Mouse (Mus musculus): ENCODE results near the gene Gm21958.
A peak's percentile ranks its signal among the peaks of the same experiment; 100 is the strongest.
"Not testable (repeated sequence)": the region's sequence is repeated elsewhere in the genome, so short reads cannot be mapped to it uniquely, and the experiment has no call there.

Gene Gm21958

GRCm38 (mm10) chr3:54723741-54724500 lies 9.8 kb upstream of the Gm21958 start:
- DNase-seq = no peak

DNA sequence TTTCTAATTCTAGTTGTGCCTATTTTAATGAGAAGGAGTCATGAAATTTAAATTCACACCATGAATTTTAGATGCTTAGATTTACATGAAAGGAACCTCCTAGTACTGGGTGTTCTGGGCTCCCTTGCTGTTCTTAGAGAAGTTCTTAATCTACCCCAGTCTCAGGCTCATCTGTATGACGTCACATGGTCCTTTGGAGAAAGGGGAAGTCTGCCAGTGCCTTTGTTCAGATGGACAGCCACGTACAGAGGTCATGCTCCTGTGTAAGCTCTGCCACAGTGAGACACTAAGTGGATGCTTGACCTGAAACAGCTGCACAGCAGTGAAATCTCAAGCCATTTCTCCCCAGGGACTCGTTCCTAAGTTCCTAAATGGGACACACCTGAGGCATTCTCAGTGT lies 4.8 kb upstream of the Gm21958 start:
- DNase-seq = no peak

DNA sequence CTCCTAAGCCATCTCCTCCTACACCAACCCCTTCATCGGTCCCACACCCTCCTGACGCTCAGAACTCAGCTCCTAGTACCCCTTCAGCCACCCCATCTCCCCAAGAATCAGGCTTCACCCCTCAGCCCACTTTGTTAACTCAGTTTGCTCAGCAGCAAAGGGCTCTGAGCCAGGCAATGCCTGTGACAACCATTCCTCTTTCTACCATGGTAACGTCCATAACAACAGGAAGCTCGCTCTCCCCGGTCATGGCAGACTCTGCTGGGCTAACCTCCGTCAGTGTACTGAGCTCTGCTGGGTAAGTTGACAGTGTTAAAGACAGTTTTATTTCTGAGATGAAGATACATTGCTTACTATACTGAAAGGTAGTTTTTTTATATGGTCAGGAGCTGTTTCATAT lies 3.2 kb upstream of the Gm21958 start:
- DNase-seq = no peak

GRCm38 (mm10) chr3:54715461-54715860 lies 1.3 kb upstream of the Gm21958 start:
- DNase-seq = no peak

- DNase-seq = no peak
These were observed 5.2 kb downstream of the Gm21958 start for GRCm38 (mm10) chr3:54708972-54709371.

DNA sequence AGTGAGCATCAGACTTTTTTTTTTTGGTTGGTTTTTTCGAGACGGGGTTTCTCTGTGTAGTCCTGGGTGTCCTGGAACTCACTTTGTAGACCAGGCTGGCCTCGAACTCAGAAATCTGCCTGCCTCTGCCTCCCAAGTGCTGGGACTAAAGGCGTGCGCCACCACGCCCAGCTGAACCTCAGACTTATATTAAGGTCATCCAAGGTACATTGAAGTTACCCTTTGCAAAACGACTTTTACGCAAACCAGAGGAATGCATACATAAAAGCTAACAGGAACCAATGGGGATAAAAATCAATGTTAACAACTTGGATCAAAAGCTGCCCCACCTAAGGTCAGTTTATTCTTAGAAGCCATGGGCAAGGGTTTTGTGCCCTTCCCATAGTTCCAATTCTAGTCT lies 10.0 kb downstream of the Gm21958 start:
- not testable (repeated sequence) for DNase-seq

GRCm38 (mm10) chr3:54699759-54700301 lies 14.3 kb downstream of the Gm21958 start:
- DNase-seq = no peak

GRCm38 (mm10) chr3:54693056-54693415 lies 21.1 kb downstream of the Gm21958 start:
- DNase-seq = no peak

DNA sequence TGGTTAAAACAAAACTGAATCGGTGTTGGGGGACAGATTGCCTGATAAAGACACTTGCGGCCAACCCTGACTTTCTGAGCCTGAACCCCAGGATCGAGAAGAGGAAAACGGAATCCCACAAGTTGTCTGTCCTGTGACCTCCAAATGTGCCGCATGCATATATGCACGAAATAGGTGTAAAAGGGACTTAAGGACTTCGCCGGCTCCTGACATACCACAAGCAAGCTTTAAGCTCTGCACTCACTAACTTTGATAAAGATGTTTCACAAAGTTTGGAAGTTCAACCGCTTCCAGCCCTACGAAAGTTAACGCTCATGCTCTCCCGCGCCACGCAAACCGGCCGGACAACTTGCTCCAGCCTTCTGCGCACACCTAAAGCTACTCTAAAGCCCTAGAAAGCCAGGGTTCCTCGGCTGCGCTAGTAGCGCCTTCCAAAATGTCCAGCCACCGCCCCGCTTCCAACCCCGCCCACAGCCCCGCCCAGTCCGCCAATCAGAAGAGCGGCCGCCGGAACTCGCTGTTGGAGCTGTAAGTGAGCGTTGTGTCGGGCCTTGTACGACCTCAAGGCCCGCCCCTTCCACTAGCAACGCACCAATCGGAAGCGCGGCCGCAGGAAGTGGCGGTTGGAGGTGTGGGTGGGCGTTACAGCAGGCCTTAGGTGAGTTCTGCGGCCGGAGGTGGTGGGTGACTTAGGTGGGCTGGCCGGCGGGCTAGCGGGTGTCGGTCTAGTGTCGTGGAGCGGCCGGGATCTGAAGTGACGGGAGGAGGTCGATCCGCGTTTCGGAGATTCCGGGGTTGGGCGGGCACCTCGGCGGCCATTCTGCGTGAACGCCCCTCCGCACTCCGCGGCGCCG lies 21.7 kb downstream of the Gm21958 start, which contains the start of gene Supt20:
Gene Supt20, plus strand, starts transcription at position 606 of the 854 bp plus-strand sequence.
- peak; percentile 95 for DNase-seq

GRCm38 (mm10) chr3:54689091-54689490 lies 25.1 kb downstream of the Gm21958 start:
- no peak for DNase-seq

GRCm38 (mm10) chr3:54687245-54687644 lies 26.9 kb downstream of the Gm21958 start:
- DNase-seq = no peak

DNA sequence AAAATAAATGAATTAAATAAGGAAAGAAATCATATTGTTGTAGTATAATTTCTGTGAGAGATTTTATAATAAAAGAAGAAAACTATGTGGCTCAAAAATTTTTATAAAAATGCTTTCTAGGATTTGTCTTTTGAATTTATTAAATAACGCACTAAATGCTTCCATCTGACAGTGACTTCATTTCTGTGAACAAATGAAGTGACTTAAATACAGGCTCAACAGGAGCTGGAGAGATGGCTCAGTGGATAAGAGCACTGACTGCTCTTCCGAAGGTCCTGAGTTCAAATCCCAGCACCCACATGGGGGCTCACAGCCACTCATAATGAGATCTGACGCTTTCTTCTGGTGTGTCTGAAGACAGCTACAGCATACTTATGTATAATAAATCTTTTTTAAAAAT lies 29.0 kb downstream of the Gm21958 start:
- DNase-seq = no peak

DNA sequence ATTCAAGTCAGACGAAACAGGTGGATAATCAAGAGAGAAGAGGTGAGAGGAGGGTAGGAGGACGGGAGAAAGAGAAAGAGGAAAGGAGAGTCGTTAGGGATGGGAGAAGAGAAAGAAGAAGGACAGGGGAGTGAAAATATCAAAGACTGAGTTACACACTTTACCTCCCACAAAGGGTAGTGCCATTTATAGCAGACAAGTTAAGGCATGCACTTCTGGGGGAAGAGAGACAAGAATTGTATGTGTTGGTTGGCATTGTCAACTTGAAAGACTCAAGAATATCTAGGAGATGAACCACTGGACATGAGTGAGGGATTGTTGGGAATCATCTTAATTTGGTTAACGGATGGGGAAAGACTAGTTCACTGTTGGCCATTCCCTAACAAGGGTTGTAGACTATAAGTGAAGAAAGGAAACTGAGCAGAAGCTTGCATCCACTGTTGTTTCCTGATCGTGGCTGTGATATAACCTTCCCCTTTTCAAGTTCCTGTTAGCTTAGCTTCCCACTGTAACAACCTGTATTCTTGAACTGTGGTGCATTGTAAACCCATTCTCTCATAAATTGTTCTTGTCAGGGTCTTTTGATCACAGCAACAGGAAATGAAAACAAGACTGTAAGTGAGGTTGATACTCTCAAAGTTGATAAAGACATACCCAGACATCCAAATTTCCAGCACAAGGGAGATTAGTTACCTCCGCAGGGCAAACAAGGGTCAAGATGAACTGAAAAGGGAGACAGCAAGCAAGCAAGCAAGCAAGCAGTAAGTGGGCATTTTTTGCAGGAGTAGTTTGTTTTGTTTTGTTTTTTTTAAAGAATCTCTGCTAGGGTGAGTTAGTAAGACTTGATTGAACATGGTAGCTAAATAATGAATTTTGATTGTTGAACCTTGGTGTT lies 32.6 kb downstream of the Gm21958 start:
- DNase-seq = no peak

DNA sequence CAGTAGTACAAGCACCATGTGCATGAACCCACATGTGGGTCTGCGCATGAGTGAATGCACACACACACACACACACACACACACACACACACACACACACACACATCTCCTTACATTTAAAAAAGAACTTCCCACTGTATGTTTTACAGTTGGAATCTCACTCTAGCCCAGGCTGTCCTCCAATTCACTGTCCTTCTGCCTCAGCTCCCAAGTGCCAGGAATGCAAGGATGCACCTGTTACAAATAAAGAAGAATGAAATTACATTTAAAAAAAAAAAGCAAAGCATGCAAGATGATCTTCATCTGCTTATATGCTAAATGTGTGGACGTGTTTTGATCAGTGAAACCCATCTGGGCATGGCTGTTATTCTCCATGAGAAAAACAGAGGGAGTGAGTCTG lies 37.3 kb downstream of the Gm21958 start:
- no peak for DNase-seq

GRCm38 (mm10) chr3:54672557-54673529 lies 41.3 kb downstream of the Gm21958 start:
- peak; percentile 21 to 53 for DNase-seq

DNA sequence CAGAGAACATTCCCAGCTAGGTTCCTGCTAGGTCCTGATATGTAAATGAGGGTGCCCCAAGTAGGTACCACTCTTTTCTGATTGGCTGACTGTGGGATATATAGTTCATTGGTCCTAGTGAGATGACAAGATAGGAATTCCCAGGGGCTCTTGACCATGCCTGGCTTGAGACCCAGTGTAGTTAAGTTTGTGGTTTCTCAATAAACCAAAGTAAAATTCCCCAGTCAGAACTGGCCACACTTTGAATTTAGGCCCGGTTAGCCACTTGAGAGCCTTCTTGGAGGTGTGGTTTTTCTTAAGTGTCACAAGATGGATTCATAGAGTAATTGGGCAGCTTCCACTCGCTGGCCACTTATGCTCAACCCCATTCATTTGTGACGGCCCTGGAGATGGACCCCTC lies 42.0 kb downstream of the Gm21958 start:
- DNase-seq = no peak

GRCm38 (mm10) chr3:54669559-54669958 lies 44.6 kb downstream of the Gm21958 start:
- no peak for DNase-seq

GRCm38 (mm10) chr3:54668722-54669121 lies 45.4 kb downstream of the Gm21958 start:
- DNase-seq = no peak

DNA sequence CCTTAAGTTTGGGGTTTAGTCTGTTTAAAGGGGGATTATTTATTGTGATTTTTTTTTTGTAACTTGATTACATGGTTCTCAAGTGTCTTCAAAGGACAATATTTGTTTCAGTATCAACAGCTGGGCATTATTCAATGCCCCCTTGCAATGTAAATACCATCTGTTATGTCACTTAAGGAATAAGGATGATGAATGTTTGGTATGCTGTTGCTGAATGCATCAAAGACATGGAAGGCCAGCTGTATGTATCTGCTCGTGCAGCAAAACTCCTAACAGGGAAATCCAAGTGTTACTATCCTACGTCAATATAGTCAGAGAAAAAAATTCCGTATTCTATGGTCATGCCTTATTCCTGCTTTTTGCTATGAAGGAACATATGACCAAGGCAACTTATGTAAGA lies 46.0 kb downstream of the Gm21958 start:
- no peak for DNase-seq

All from kidney, postnatal 36 days (tissue).